Mouse (Mus musculus): ENCODE results near the gene Hoxd8.
A peak's percentile ranks its signal among the peaks of the same experiment; 100 is the strongest.

Hoxd8 gene

GRCm38 (mm10) chr2:74669650-74670235 is 34.7 kb upstream of the Hoxd8 start:
- no peak for DNase-seq (ENCODE audit: low read depth, low spot score)

- no peak for DNase-seq (ENCODE audit: low read depth, low spot score)
These were observed 33.7 kb upstream of the Hoxd8 start for GRCm38 (mm10) chr2:74670632-74671188.

- DNase-seq (ENCODE audit: low read depth, low spot score), result no peak
These were observed 32.6 kb upstream of the Hoxd8 start for GRCm38 (mm10) chr2:74671847-74672246.

- peak; percentile 70 for DNase-seq (ENCODE audit: low read depth, low spot score)
These were observed 31.7 kb upstream of the Hoxd8 start for GRCm38 (mm10) chr2:74672481-74673362.

- DNase-seq (ENCODE audit: low read depth, low spot score), result no peak
These were observed 30.5 kb upstream of the Hoxd8 start for GRCm38 (mm10) chr2:74673835-74674425.

- DNase-seq (ENCODE audit: low read depth, low spot score), result no peak
These were observed 29.3 kb upstream of the Hoxd8 start, which contains the start of gene Hoxd12 for GRCm38 (mm10) chr2:74674881-74675665. Gene Hoxd12, plus strand, starts transcription at chr2:74675013.

GRCm38 (mm10) chr2:74675666-74676282 is 28.6 kb upstream of the Hoxd8 start:
- DNase-seq (ENCODE audit: low read depth, low spot score), result no peak

- no peak for DNase-seq (ENCODE audit: low read depth, low spot score)
These were observed 27.9 kb upstream of the Hoxd8 start for GRCm38 (mm10) chr2:74676376-74677052.

- no peak for DNase-seq (ENCODE audit: low read depth, low spot score)
These were observed 27.3 kb upstream of the Hoxd8 start for GRCm38 (mm10) chr2:74677106-74677505.

GRCm38 (mm10) chr2:74678891-74679595 is 25.4 kb upstream of the Hoxd8 start, which contains the start of gene Hoxd11:
Gene Hoxd11, plus strand, starts transcription at chr2:74679557.
- no peak for DNase-seq (ENCODE audit: low read depth, low spot score)

- DNase-seq (ENCODE audit: low read depth, low spot score), result no peak
These were observed 24.8 kb upstream of the Hoxd8 start for GRCm38 (mm10) chr2:74679596-74679971.

GRCm38 (mm10) chr2:74679980-74680379 is 24.4 kb upstream of the Hoxd8 start:
- DNase-seq (ENCODE audit: low read depth, low spot score), result no peak

GRCm38 (mm10) chr2:74680561-74681398 is 23.6 kb upstream of the Hoxd8 start:
- no peak for DNase-seq (ENCODE audit: low read depth, low spot score)

GRCm38 (mm10) chr2:74681594-74682531 is 22.6 kb upstream of the Hoxd8 start:
- no peak for DNase-seq (ENCODE audit: low read depth, low spot score)

- no peak for DNase-seq (ENCODE audit: low read depth, low spot score)
These were observed 21.6 kb upstream of the Hoxd8 start for GRCm38 (mm10) chr2:74682796-74683195.

GRCm38 (mm10) chr2:74683471-74683951 is 20.9 kb upstream of the Hoxd8 start:
- no peak for DNase-seq (ENCODE audit: low read depth, low spot score)

- no peak for DNase-seq (ENCODE audit: low read depth, low spot score)
These were observed 20.3 kb upstream of the Hoxd8 start for GRCm38 (mm10) chr2:74684106-74684505.
